Mouse (Mus musculus): ENCODE data around the gene Tha1.

- TF ChIP-seq POLR2A (IDR thresholded peaks at IDR 0.05; ENCODE audit: low read depth, low read length) (no peak), CTCF (IDR thresholded peaks at IDR 0.05; ENCODE audit: extremely low read depth, insufficient read depth, insufficient read length, insufficient replicate concordance) (no peak)
Observed at GRCm38 (mm10) chr11:117871376-117871775, 1.9 kb downstream of the Tha1 start.
